Mouse (Mus musculus): ENCODE measurements around the gene Hadh.

GRCm38 (mm10) chr3:131202311-131202710 lies 69.6 kb downstream of the Hadh start:
- no peak for TF ChIP-seq CTCF (IDR thresholded peaks at IDR 0.05; ENCODE audit: low read depth, low read length)
- no peak for TF ChIP-seq GATA1 (IDR thresholded peaks at IDR 0.05; ENCODE audit: borderline replicate concordance, low read length)
- TF ChIP-seq TAL1 (conservative IDR thresholded peaks at IDR 0.05; ENCODE audit: low read depth, low read length): no peak
